Mouse (Mus musculus) cerebellum, postnatal 36 days (tissue): Measurements from ENCODE around the gene Ikbke.
A peak's percentile ranks its signal among the peaks of the same experiment; 100 is the strongest.
"Not testable (repeated sequence)": the region's sequence is repeated elsewhere in the genome, so short reads cannot be mapped to it uniquely, and the experiment has no call there.

Experiments
- DNase-seq, 2 experiments: peaks; one replicate each; pipeline ENCODE4 v3.0.0; 2021 to 2022; ENCODE audit warnings: mixed read lengths in 2 of 2

Gene Ikbke

GRCm38 (mm10) chr1:131280280-131280679 is 874 bp upstream of the Ikbke start:
- DNase-seq: no peak

GRCm38 (mm10) chr1:131278606-131279455 is 575 bp downstream of the Ikbke start:
- no peak for DNase-seq

- DNase-seq: no peak
Observed at GRCm38 (mm10) chr1:131276831-131277230, 2.6 kb downstream of the Ikbke start.

- DNase-seq: no peak
Observed at GRCm38 (mm10) chr1:131275577-131275976, 3.8 kb downstream of the Ikbke start.

- DNase-seq: no peak
Observed at GRCm38 (mm10) chr1:131274725-131275539, 4.5 kb downstream of the Ikbke start.

GRCm38 (mm10) chr1:131269797-131270578 is 9.4 kb downstream of the Ikbke start:
- peak; percentile 80 to 88 for DNase-seq

GRCm38 (mm10) chr1:131268776-131269175 is 10.6 kb downstream of the Ikbke start:
- no peak for DNase-seq

GRCm38 (mm10) chr1:131263905-131264304 is 15.5 kb downstream of the Ikbke start:
- no peak for DNase-seq

- peak; percentile 72 to 73 for DNase-seq
Observed at GRCm38 (mm10) chr1:131260309-131260656, 19.1 kb downstream of the Ikbke start.

- no peak for DNase-seq
Observed at GRCm38 (mm10) chr1:131259632-131260308, 19.6 kb downstream of the Ikbke start.

GRCm38 (mm10) chr1:131257288-131257687 is 22.1 kb downstream of the Ikbke start:
- no peak for DNase-seq

- DNase-seq: not testable (repeated sequence)
Observed at GRCm38 (mm10) chr1:131252516-131253250, 26.7 kb downstream of the Ikbke start.

- DNase-seq: peak; percentile 60 to 68
Observed at GRCm38 (mm10) chr1:131246433-131247395, 32.7 kb downstream of the Ikbke start.

GRCm38 (mm10) chr1:131245926-131246325 is 33.5 kb downstream of the Ikbke start:
- peak; percentile 63 to 64 for DNase-seq

- peak; percentile 81 to 84 for DNase-seq
Observed at GRCm38 (mm10) chr1:131245089-131245856, 34.1 kb downstream of the Ikbke start, which contains the start of gene Rassf5. Gene Rassf5, minus strand, starts transcription at chr1:131245258.

- DNase-seq: peak; percentile 50 to 53
Observed at GRCm38 (mm10) chr1:131244536-131245088, 34.8 kb downstream of the Ikbke start.

GRCm38 (mm10) chr1:131242956-131243355 is 36.5 kb downstream of the Ikbke start:
- DNase-seq: no peak

GRCm38 (mm10) chr1:131239576-131240193 is 39.7 kb downstream of the Ikbke start:
- peak; percentile 46 to 49 for DNase-seq

GRCm38 (mm10) chr1:131238931-131239381 is 40.5 kb downstream of the Ikbke start:
- peak; percentile 56 to 60 for DNase-seq
